Mouse (Mus musculus) midbrain, postnatal 0 days (tissue): ENCODE results near the gene Fhdc1. TPM values are rescaled to one million over a fixed set of nuclear protein-coding genes. Genes with fewer than 3 reads are reported as not detected.

Experiments used
- ATAC-seq: fragments of 200-750 bp; cut with Nextera tagmentation; 2 replicates; pipeline ENCODE4 v1.8.0; 2017; ENCODE audit warnings: moderate number of reproducible peaks, mild to moderate bottlenecking, moderate TSS enrichment, moderate library complexity; ENCODE audit not compliant: low FRiP score
- DNase-seq: peaks from one replicate; pipeline ENCODE4 v3.0.0-alpha.2; 2015; ENCODE audit warnings: low spot score
- H3K27ac ChIP-seq: fragments of 300-500 bp; sonication (generic); 2 replicates; pipeline ENCODE4 v1.5.1; 2014; ENCODE audit warnings: low read depth, mild to moderate bottlenecking, low read length, mixed read lengths
- H3K27me3 ChIP-seq: fragments of 300-500 bp; sonication (generic); 2 replicates; pipeline ENCODE4 v1.6.1; 2014; ENCODE audit warnings: low read length, control low read depth, mixed read lengths; ENCODE audit not compliant: insufficient read depth
- H3K36me3 ChIP-seq: fragments of 300-500 bp; sonication (generic); 2 replicates; pipeline ENCODE4 v1.6.1; 2014; ENCODE audit warnings: low read length, control low read depth, mixed read lengths; ENCODE audit not compliant: insufficient read depth
- H3K4me1 ChIP-seq: fragments of 300-500 bp; sonication (generic); 2 replicates; pipeline ENCODE4 v1.6.1; 2014; ENCODE audit warnings: mild to moderate bottlenecking, control low read depth, antibody characterized with exemption, low read length, mixed read lengths; ENCODE audit not compliant: insufficient read depth
- H3K4me2 ChIP-seq: fragments of 300-500 bp; sonication (generic); 2 replicates; pipeline ENCODE4 v1.6.1; 2014; ENCODE audit warnings: low read depth, mild to moderate bottlenecking, low read length, mixed read lengths; ENCODE audit not compliant: poor library complexity, severe bottlenecking
- H3K4me3 ChIP-seq: fragments of 300-500 bp; sonication (generic); 2 replicates; pipeline ENCODE4 v1.5.1; 2014; ENCODE audit warnings: low read depth, mild to moderate bottlenecking, low read length, moderate library complexity
- H3K9ac ChIP-seq: fragments of 300-500 bp; sonication (generic); replicated peaks from 2 replicates; pipeline ENCODE4 v1.6.1; 2014; ENCODE audit warnings: mild to moderate bottlenecking, low read length, moderate library complexity, mixed read lengths; ENCODE audit not compliant: poor library complexity, severe bottlenecking
- H3K9me3 ChIP-seq: fragments of 300-500 bp; sonication (generic); 2 replicates; pipeline ENCODE4 v1.6.1; 2016; ENCODE audit warnings: low read length, control low read depth
- CTCF ChIP-seq: IDR thresholded peaks from 2 replicates; pipeline ENCODE4 v1.5.1; 2016; ENCODE audit warnings: antibody characterized with exemption, mild to moderate bottlenecking
- WGBS: fragments of 180-500 bp; shearing (Covaris S2); extraction: QIAGEN DNeasy Blood & Tissue Kit; methylation state at CpG from one replicate; pipeline ENCODE4 v1.1.7; 2014; 5-methylcytosine and 5-hydroxymethylcytosine counted together
- polyA plus RNA-seq: library from polyadenylated mRNA; unstranded; fragments of >200 nt; fragmentation: Nextera tagmentation; extraction: Ambion mirVana; gene quantifications from 2 replicates; pipeline ENCODE4 v1.2.1, GENCODE M21; 2015
- total RNA-seq: library from RNA; depleted of rRNA; stranded (reverse); fragments of >200 nt; gene quantifications from 2 replicates; pipeline ENCODE4 v1.2.3, GENCODE M21; 2014

Gene Fhdc1
- total and polyA plus RNA-seq, 2 experiments from 2014 or later = 3.0 to 3.7 TPM

DNA sequence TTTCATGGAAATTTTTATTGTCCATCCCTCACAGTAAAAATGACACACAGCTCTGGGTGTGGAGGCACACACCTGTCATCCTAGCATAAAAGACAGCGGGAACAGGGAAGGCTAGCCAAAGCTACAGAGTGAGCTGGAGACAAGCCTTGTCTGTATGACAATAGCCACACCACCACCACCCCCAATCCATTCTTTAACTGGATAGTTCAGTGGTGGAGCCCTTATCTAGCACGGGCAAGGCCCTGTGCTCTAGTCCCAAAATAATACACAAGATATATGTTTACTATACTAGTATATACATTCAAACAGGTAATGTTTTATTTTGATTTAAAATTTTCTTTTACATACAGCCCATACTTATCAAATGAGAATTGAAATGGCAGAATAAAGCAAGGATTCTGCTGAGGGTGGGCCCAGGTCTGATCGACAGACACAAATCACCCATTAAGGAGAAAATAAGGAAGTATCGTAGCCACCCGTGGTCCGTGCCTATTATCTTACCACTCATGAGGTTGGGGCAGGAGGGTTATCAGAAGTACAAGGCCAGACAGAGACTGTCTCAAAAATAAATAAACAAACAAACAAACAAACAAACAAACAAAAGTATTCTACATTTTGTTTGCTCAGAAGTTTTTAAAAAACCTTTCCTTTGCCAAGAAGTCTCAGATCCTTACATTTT is 14.3 kb downstream of the Fhdc1 start:
- Histone ChIP-seq H3K4me3 (no peak overlapping the region), H3K27me3 (no peaks in the 10 kb centered on the region), H3K4me2 (no peak overlapping the region), H3K4me1 (no peaks in the 10 kb centered on the region), H3K9me3 (no peaks in the 10 kb centered on the region), H3K27ac (no peak overlapping the region), H3K36me3 (no peaks in the 10 kb centered on the region), H3K9ac (no peak overlapping the region)
- TF ChIP-seq CTCF = no peak
- DNase-seq (no peak), ATAC-seq (no peak)
- 80% methylated on average over 6 of the region's 6 CpGs for WGBS

- TF ChIP-seq CTCF = no peak
- DNase-seq = no peak
- Histone ChIP-seq H3K4me2 (no peak overlapping the region), H3K4me3 (no peak overlapping the region), H3K27me3 (no peaks in the 10 kb centered on the region), H3K9ac (no peak overlapping the region), H3K27ac (no peak overlapping the region), H3K9me3 (no peaks in the 10 kb centered on the region), H3K36me3 (no peaks in the 10 kb centered on the region), H3K4me1 (no peaks in the 10 kb centered on the region)
- whole genome bisulfite sequencing = 43% methylated on average over 4 of the region's 4 CpGs
- ATAC-seq = no peak
Observed at GRCm38 (mm10) chr3:84461687-84462086, 18.5 kb downstream of the Fhdc1 start.

DNA sequence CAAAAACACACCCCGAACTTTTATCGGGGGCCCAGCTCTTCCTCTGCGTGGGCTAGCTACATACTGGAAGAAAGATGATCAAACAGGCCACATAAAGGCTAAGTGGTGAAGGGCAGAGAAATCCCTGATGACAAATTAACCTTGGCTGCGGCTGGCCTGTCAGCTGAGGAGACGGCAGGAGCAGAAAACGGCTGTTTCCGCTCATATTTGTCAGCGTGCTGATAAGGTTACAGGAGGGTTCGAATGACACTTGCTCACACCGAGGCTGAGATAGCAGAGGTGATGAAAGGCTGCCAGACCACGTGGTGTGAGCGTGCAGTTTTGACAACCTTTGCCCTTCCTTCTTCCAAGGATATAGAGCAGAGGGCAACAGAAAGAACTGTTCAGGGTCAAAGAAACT is 19.3 kb downstream of the Fhdc1 start:
- H3K4me3 ChIP-seq = no peak overlapping the region
- no peak overlapping the region for H3K9ac ChIP-seq
- WGBS = 38% methylated on average over 12 of the region's 12 CpGs
- no peaks in the 10 kb centered on the region for H3K4me1 ChIP-seq
- no peaks in the 10 kb centered on the region for H3K27me3 ChIP-seq
- no peak for TF ChIP-seq CTCF
- no peak overlapping the region for H3K27ac ChIP-seq
- DNase-seq (no peak), ATAC-seq (no peak)
- no peak overlapping the region for H3K4me2 ChIP-seq
- H3K9me3 ChIP-seq = no peaks in the 10 kb centered on the region
- H3K36me3 ChIP-seq = no peaks in the 10 kb centered on the region

DNA sequence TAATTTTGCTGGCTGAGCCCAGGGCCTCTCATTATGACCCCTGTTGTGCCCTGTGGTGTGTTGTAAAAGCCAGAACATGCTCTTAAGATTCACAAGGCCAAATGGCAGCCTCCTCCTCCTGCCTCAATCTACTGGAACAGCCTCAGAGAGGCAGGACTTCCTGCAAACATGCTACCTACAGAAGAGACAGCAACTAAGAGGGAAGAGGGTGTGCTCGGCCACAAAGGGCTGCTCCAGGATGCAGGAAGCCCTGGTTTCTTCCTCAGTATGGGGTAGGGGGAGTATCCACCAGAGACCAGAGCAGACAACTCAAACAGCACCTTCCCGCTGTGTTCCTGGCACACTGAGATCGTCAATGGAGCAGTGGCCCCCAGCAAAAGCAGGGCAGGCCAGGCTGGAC is 19.7 kb downstream of the Fhdc1 start:
- H3K4me1 ChIP-seq = no peaks in the 10 kb centered on the region
- H3K4me3 ChIP-seq = no peak overlapping the region
- H3K36me3 ChIP-seq = no peaks in the 10 kb centered on the region
- no peak for TF ChIP-seq CTCF
- no peak overlapping the region for H3K4me2 ChIP-seq
- DNase-seq (no peak), ATAC-seq (no peak)
- H3K9ac ChIP-seq = no peak overlapping the region
- H3K27ac ChIP-seq = no peak overlapping the region
- no peaks in the 10 kb centered on the region for H3K27me3 ChIP-seq
- 43% methylated on average over 3 of the region's 3 CpGs for whole genome bisulfite sequencing
- H3K9me3 ChIP-seq = no peaks in the 10 kb centered on the region

GRCm38 (mm10) chr3:84455733-84456417 is 24.4 kb downstream of the Fhdc1 start:
- no peaks in the 10 kb centered on the region for H3K27me3 ChIP-seq
- no peak overlapping the region for H3K9ac ChIP-seq
- H3K4me3 ChIP-seq = no peak overlapping the region
- 69% methylated on average over 12 of the region's 12 CpGs for WGBS
- H3K9me3 ChIP-seq = no peaks in the 10 kb centered on the region
- H3K36me3 ChIP-seq = no peaks in the 10 kb centered on the region
- no peak for ATAC-seq
- TF ChIP-seq CTCF = no peak
- no peak for DNase-seq
- no peaks in the 10 kb centered on the region for H3K4me1 ChIP-seq
- no peak overlapping the region for H3K27ac ChIP-seq
- H3K4me2 ChIP-seq = no peak overlapping the region

- 41% methylated on average over 3 of the region's 3 CpGs for WGBS
Observed at GRCm38 (mm10) chr3:84450651-84451050, 29.6 kb downstream of the Fhdc1 start.

More at GRCm38 (mm10) chr3:84450651-84451050, 29.6 kb downstream of the Fhdc1 start:
- H3K4me3 ChIP-seq = no peak overlapping the region
- no peak overlapping the region for H3K27ac ChIP-seq
- no peak for DNase-seq
- no peaks in the 10 kb centered on the region; the same call in 1 of the 2 replicates for H3K36me3 ChIP-seq
- no peaks in the 10 kb centered on the region for H3K27me3 ChIP-seq
- no peak overlapping the region for H3K4me2 ChIP-seq
- no peaks in the 10 kb centered on the region for H3K9me3 ChIP-seq
- H3K9ac ChIP-seq = no peak overlapping the region
- ATAC-seq = no peak
- no peaks in the 10 kb centered on the region for H3K4me1 ChIP-seq
- no peak for TF ChIP-seq CTCF
